Mouse (Mus musculus): Measurements from ENCODE around the gene B230118H07Rik. TPM values are rescaled to one million over a fixed set of nuclear protein-coding genes. Genes with fewer than 3 reads are reported as not detected.

Gene B230118H07Rik
- total and polyA plus RNA-seq, 3 experiments, result 22.4 to 30.6 TPM; not detected in 1

GRCm38 (mm10) chr2:101621611-101622010 is 27.7 kb downstream of the B230118H07Rik start:
- no peaks in the 10 kb centered on the region for H3K27me3 ChIP-seq (ENCODE audit: control insufficient read depth in 1 of 2, insufficient read depth in 2 of 2, low read length in 2 of 2)
- DNase-seq (ENCODE audit: low read depth, low spot score), result peak; percentile 66
- peaks cover 0 to 13% of the 10 kb centered on the region in 2 experiments; a peak in 2 of 4 replicates for H3K36me3 ChIP-seq (ENCODE audit: control insufficient read depth in 1 of 2, insufficient read depth in 2 of 2, low read length in 2 of 2)
- no peak overlapping the region for H3K27ac ChIP-seq (ENCODE audit: control insufficient read depth, low read depth, low read length)
- H3K79me2 ChIP-seq (ENCODE audit: control insufficient read depth, insufficient read depth, low read length, poor library complexity), result no peaks in the 10 kb centered on the region
- no peaks in the 10 kb centered on the region for H3K9me3 ChIP-seq (replicated peaks; ENCODE audit: insufficient read depth, low read length)
- peaks cover 5 to 12% of the 10 kb centered on the region in 2 experiments for H3K4me1 ChIP-seq (ENCODE audit: control insufficient read depth in 1 of 2, insufficient read depth in 2 of 2, low read length in 2 of 2)
- peak overlapping the region in 1 of 2 experiments; percentile 28; a peak in 1 of 4 replicates for H3K4me3 ChIP-seq (ENCODE audit: control insufficient read depth in 1 of 2, insufficient read depth in 1 of 2, low read depth in 2 of 2, low read length in 2 of 2)
- no peak for TF ChIP-seq POLR2A (IDR thresholded peaks at IDR 0.05; ENCODE audit: control insufficient read depth in 1 of 2, insufficient read depth in 1 of 2, low read depth in 1 of 2, low read length in 2 of 2, poor library complexity in 1 of 2)
- TF ChIP-seq HCFC1 (IDR thresholded peaks at IDR 0.05; ENCODE audit: low read depth, low read length), result peak; percentile 22; the same call in 1 of the 2 replicates
- TF ChIP-seq GABPA (IDR thresholded peaks at IDR 0.05; ENCODE audit: low read depth, low read length), result no peak
- TF ChIP-seq ETS1 (IDR thresholded peaks at IDR 0.05; ENCODE audit: low read depth, low read length), result no peak
- TF ChIP-seq MXI1 (IDR thresholded peaks at IDR 0.05; ENCODE audit: low read depth, low read length), result peak; percentile 38; the same call in 1 of the 2 replicates
- peak; percentile 30 to 45; a peak in 1 of 4 replicates for TF ChIP-seq EP300 (IDR thresholded peaks at IDR 0.05; ENCODE audit: low read depth in 1 of 2, low read length in 2 of 2)
- H3K9ac ChIP-seq (ENCODE audit: control insufficient read depth, low read depth, low read length, poor library complexity, severe bottlenecking), result 0 out of 2 replicates have a peak overlapping the region, but pooled peaks have one; percentile 22

- Histone ChIP-seq H3K4me1 (ENCODE audit: control insufficient read depth in 1 of 2, insufficient read depth in 2 of 2, low read length in 2 of 2) (peaks cover 5 to 12% of the 10 kb centered on the region in 2 experiments), H3K79me2 (ENCODE audit: control insufficient read depth, insufficient read depth, low read length, poor library complexity) (no peaks in the 10 kb centered on the region), H3K4me3 (ENCODE audit: control insufficient read depth in 1 of 2, insufficient read depth in 1 of 2, low read depth in 2 of 2, low read length in 2 of 2) (no peak overlapping the region), H3K36me3 (ENCODE audit: control insufficient read depth in 1 of 2, insufficient read depth in 2 of 2, low read length in 2 of 2) (peaks cover 0 to 13% of the 10 kb centered on the region in 2 experiments; a peak in 2 of 4 replicates), H3K9me3 (replicated peaks; ENCODE audit: insufficient read depth, low read length) (no peaks in the 10 kb centered on the region), H3K9ac (ENCODE audit: control insufficient read depth, low read depth, low read length, poor library complexity, severe bottlenecking) (no peak overlapping the region), H3K27me3 (ENCODE audit: control insufficient read depth in 1 of 2, insufficient read depth in 2 of 2, low read length in 2 of 2) (no peaks in the 10 kb centered on the region), H3K27ac (ENCODE audit: control insufficient read depth, low read depth, low read length) (no peak overlapping the region)
- no peak for DNase-seq (ENCODE audit: low read depth, low spot score)
- TF ChIP-seq JUND (IDR thresholded peaks at IDR 0.05; ENCODE audit: low read depth, low read length), result no peak
- no peak for TF ChIP-seq TCF12 (IDR thresholded peaks at IDR 0.05; ENCODE audit: low read depth, low read length)
- TF ChIP-seq CHD2 (IDR thresholded peaks at IDR 0.05; ENCODE audit: low read length), result no peak
Measured at GRCm38 (mm10) chr2:101620899-101621298, 28.4 kb downstream of the B230118H07Rik start.

GRCm38 (mm10) chr2:101618373-101618772 is 31.0 kb downstream of the B230118H07Rik start:
- H3K4me3 ChIP-seq (ENCODE audit: control insufficient read depth in 1 of 2, insufficient read depth in 1 of 2, low read depth in 2 of 2, low read length in 2 of 2), result no peak overlapping the region
- H3K27ac ChIP-seq (ENCODE audit: control insufficient read depth, low read depth, low read length), result no peak overlapping the region
- TF ChIP-seq RCOR1 (IDR thresholded peaks at IDR 0.05; ENCODE audit: low read depth, low read length), result no peak
- no peak for TF ChIP-seq MYB (IDR thresholded peaks at IDR 0.05; ENCODE audit: low read depth, low read length)
- no peak for TF ChIP-seq POLR2AphosphoS2 (IDR thresholded peaks at IDR 0.05; ENCODE audit: low read length)
- TF ChIP-seq ETS1 (IDR thresholded peaks at IDR 0.05; ENCODE audit: low read depth, low read length), result no peak
- TF ChIP-seq MAFK (IDR thresholded peaks at IDR 0.05; ENCODE audit: borderline replicate concordance, low read depth, low read length), result no peak
- no peak for TF ChIP-seq MXI1 (IDR thresholded peaks at IDR 0.05; ENCODE audit: low read depth, low read length)
- no peak for TF ChIP-seq TBP (IDR thresholded peaks at IDR 0.05; ENCODE audit: low read depth, low read length)
- TF ChIP-seq ZNF384 (IDR thresholded peaks at IDR 0.05; ENCODE audit: low read depth, low read length), result no peak
- TF ChIP-seq E2F4 (IDR thresholded peaks at IDR 0.05; ENCODE audit: borderline replicate concordance, low read depth, low read length), result no peak
- TF ChIP-seq SMC3 (IDR thresholded peaks at IDR 0.05; ENCODE audit: low read depth, low read length), result no peak
- no peak for TF ChIP-seq MEF2A (IDR thresholded peaks at IDR 0.05; ENCODE audit: extremely low read depth, insufficient replicate concordance, low read depth, low read length, poor library complexity, severe bottlenecking)
- TF ChIP-seq ZMIZ1 (IDR thresholded peaks at IDR 0.05; ENCODE audit: low read depth, low read length), result no peak
- H3K79me2 ChIP-seq (ENCODE audit: control insufficient read depth, insufficient read depth, low read length, poor library complexity), result no peaks in the 10 kb centered on the region
- DNase-seq (ENCODE audit: low read depth, low spot score), result no peak
- no peak overlapping the region for H3K9ac ChIP-seq (ENCODE audit: control insufficient read depth, low read depth, low read length, poor library complexity, severe bottlenecking)
- H3K4me1 ChIP-seq (ENCODE audit: control insufficient read depth in 1 of 2, insufficient read depth in 2 of 2, low read length in 2 of 2), result peaks cover 5 to 12% of the 10 kb centered on the region in 2 experiments
- no peaks in the 10 kb centered on the region for H3K27me3 ChIP-seq (ENCODE audit: control insufficient read depth in 1 of 2, insufficient read depth in 2 of 2, low read length in 2 of 2)
- no peaks in the 10 kb centered on the region for H3K9me3 ChIP-seq (replicated peaks; ENCODE audit: insufficient read depth, low read length)
- peaks cover 0 to 13% of the 10 kb centered on the region in 2 experiments; a peak in 2 of 4 replicates for H3K36me3 ChIP-seq (ENCODE audit: control insufficient read depth in 1 of 2, insufficient read depth in 2 of 2, low read length in 2 of 2)
